Mouse (Mus musculus): Measurements from ENCODE around the gene Col25a1.
A peak's percentile ranks its signal among the peaks of the same experiment; 100 is the strongest.

The Col25a1 gene

DNA sequence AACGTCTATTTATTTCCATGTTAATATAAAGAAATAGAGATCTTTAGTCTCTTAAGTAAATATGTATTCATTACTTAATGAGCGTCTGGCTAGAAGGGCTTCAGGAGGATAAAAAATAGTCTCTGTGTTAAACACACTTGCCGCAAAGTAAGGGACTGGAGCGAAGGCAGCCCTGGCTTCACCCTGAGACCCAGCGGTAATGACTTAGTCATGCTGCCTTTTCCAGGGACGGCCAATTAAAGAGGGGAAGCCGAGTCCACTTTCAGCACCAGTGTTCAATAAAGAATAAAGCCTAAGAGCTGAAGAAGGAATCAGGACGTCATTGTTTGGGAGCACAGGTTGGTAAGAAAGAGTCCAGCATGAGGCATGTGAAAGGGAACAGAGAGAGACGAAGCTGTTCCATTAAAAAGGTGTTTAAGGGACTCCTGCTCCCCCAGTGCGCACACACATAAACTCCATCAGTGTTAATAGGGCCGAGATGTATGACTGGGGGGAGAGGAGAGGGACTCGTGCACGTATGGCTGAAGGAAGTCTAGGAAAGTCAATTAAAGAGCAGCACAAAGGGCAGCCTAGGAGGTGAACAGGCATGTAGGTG, 30.1 kb downstream of the Col25a1 start:
- DNase-seq (ENCODE audit: low spot score in 2 of 2): no peak

DNA sequence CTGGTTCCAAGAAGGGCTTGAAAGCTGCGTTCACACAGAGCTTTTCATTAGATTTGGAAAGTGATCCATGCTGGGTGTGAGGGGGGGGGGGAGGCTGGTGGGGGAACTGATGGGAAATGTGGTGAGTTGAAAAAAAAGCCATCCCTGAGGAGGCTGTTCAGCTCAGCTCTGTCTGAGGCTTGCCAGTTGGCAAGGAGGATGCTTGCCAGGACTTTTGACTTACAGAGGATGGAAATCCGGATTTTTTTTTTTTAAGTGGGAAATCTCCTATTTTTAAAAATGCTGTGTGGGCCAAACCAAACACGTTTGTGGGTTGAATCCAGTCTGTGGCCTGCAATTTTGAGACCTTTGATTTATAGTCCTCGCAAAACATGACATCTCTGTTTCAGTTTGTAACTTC, 35.6 kb downstream of the Col25a1 start:
- no peak for DNase-seq (ENCODE audit: low spot score in 2 of 2)

DNA sequence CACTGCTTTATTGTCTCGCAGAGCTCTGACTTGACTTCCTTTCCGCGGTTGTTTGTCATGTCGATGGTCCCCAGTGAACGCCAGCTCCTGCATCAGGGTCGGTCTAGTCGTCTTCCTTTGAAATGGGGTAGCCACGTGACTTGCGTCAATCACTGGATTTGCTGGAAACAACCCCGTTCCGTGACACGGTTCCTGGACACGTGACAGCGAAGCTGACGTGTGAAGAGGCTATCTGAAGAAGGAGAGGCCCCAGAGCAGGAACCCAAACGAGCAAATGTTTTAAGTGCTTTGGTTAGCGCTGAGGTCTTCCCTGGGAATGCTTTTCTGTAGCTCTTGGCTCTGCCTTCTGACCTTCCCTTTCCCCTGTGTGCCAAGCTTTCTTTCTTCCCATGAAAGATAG, 41.5 kb downstream of the Col25a1 start:
- DNase-seq (ENCODE audit: low spot score in 2 of 2): no peak

DNA sequence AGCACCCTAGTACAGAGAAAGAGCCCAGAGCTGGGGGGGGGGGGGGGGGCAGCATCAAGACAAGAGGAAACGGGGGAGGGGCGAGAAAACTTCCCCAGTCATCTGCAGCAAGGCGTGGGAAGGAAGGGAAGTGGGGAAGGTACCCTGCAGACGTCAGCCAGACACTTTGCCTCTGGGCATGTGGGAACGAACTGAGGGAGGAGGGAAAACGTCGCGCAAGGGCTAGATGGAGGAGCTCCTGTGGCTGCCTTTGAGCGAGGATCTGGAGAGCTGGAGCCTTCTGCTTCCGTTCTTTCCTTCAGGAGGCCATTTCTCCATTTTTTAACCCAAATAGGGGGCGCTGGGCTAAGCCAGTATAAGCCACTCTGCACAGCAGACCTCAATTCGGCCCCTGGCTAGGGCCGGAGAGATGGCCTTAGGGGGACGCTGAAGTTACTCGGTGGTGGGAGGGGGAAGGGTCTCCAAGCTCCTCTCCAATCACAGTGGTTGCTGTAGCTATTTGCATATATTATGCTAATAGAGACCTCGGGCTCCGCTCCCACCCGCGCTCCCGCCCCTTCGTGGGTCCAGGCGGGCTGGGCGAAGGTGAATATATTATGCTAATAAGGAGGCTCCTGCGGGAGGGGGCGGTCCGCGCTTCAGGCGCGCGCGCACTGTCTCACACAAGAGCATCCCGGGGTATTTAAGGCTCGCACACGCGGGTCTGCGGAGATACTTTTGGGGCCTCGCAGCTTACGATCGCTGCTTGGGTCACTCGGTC, 49.1 kb downstream of the Col25a1 start:
- DNase-seq (ENCODE audit: low spot score in 2 of 2): peak; percentile 79 to 81

DNA sequence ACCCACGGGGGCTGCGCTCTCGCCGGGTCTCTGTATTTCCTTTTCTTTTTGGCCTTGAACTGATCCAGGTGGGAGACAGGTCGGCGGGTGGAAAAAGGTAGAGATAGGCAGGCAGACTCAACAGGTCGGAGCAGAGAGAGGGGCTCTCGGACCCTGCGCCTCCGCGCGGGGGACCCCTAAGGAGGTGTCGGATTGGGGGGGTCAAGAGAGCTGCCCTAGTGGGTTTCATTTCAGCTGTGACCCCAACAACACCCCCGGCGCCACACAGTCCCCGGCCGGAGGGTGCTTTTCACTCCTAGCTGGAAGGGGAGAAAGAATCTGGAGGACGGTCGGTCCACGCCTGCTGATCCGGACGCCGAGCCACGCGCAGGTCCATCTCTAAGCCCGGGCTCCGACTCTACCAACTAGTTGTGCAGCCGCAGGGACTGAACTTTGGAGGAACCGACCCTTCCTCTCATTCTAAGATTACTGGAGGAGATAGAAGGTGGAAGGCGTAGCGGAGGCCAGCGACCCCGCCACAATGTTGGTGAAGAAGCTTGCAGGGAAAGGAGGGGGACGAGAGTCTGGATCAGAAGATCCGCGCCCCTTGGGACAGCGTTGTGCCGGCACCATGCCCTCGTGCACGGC, 49.8 kb downstream of the Col25a1 start:
- peak; percentile 15 to 26 for DNase-seq (ENCODE audit: low spot score in 2 of 2)

DNA sequence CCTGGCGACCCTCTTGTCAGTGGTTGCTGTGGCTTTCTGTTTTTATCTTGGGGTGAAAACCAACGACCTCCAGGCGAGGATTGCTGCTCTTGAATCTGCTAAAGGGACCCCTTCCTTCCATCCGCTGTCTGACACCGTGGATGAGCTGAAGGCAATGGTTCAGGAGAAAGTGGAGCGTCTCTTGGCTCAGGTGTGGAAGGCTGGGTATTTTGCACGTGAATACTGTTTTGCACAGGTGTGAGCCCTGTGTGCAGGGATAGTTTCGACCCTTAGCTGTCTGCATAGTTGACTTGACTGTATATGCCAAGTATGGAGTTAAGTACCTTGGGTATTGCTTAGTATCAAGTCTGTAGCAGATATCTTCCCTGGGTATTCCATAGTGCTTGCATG, 50.3 kb downstream of the Col25a1 start:
- DNase-seq (ENCODE audit: low spot score in 2 of 2): peak in 1 of 2 experiments; percentile 11

DNA sequence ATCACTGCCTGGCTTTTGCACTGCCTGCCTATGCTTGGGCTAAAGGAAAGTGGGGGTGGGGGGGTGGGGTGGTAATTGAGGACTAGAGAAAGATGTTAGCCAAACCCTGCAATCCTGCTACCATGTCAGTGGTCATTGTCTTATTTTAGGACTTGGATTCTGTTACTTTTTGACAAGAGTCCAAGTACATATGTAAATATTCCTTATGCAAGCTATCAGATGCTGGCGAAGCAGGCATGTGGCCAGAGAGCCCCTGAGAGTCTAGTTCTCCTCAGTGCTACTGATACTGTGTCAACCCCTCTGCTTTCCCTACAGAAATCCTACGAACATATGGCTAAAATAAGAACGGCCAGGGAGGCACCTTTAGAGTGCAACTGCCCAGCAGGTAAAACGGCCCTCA, 51.1 kb downstream of the Col25a1 start:
- DNase-seq (ENCODE audit: low spot score in 2 of 2): no peak

DNA sequence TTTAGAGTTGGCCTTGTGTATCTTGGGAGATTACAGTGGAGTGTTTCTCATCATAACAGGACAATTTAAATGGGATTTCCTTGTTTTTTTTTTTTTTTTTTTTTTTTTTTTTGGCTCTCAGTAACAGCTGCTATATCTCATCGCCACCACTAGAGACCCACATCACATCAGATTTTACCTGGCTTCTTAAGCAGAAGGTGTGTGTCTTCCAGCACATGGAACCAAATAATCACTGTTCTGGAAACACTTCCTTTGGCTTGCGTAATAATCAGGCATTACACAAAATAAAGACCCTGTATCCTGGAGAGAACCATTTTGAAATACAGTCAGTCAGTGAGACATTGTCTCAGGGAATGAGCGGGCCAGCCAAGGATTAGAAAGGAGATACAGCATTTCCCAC, 53.8 kb downstream of the Col25a1 start:
- no peak for DNase-seq (ENCODE audit: low spot score in 2 of 2)

DNA sequence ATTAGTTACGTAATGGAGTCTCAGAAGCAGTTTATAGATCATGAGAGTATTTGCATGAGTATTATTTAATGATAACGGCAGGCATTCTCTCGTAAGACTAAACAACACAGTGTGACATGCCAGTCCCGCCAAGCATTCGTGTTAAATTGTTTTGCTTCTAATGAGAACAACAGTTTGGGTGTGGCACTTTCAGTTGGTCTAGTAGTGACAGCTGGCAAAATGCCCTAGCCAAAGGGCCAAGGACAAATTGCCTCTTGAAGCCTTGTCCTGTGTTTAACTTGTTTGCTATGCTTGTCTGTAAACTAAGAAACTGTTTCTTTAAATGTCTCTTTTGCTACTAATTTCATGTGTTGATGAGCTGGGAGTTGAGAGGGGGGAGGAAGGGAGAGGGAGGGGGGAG, 56.3 kb downstream of the Col25a1 start:
- no peak for DNase-seq (ENCODE audit: low spot score in 2 of 2)

DNA sequence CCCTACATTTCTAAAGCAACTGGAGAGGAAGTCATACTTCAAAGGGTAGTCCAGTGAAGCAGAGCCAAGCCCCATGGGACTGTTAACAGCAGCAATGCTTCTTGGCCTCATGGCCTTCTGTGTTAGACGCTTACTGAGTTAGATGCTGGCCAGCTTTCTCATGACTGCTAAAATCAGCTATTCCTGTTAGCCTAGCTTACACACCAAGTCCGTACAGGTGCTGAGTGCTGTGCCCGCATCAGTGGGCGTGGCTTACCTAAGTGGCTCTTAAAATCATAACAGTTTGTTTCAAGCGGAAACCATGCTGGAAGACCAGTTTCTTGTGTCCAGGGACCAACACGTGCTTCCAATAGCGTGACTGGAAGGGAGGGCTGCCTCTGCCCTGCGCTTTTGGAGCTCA, 62.1 kb downstream of the Col25a1 start:
- no peak for DNase-seq (ENCODE audit: low spot score in 2 of 2)

DNA sequence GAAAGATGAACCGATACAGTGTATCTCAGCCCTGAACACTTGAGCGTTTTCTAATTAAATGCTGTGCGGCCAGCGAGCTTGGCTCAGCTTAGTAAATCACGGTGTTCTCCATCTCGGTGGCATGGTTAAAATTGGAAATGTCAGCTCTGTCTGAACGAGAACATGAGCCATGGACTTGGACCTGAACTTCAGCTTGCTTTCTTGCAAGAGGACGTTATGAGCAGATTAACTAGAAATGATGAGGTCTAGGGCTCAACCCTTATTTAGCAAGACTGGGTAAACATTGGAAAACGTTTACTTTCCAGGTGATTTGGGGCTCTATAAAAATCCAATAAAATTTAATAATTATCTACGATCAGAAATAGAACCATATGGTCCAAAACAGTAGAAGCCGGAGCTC, 83.3 kb downstream of the Col25a1 start:
- no peak for DNase-seq (ENCODE audit: low spot score in 2 of 2)

DNA sequence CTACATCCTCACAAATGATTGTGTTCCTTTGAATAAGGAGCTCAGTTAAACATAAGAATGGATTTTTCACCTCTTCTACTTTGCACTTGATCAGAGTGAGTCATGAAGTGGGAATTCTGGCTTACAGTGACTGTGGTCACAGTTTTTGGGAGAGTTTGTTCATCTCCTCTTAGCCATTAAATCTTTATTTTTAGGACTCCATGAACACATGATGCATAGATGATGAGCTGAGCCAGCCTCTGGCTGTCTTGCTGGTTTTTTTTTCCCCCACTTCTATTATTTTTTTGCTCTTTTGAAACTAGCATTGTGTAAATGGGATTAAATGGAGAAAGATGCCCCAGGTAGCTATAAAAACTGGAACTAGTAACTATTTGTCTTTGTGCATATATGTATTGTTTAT, 84.8 kb downstream of the Col25a1 start:
- no peak for DNase-seq (ENCODE audit: low spot score in 2 of 2)

DNA sequence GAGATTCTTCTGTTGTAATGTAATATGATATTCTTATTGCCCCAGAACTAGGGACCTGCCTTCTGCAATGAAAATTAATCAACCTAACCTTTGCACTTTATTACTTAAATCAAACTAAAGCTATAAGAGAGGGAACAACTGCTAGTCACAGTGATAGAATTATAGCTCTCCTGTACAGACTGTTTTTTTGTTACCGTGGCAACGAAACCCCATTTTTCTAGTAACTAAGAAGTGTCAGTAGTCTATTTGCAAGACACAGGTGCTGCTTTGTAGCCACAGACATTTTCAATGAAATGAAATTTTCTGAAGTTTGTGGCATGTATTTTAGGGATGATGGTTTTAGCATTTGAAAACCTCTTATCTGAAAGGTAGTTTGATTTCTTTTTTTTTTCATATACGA, 85.3 kb downstream of the Col25a1 start:
- DNase-seq (ENCODE audit: low spot score in 2 of 2): no peak

DNA sequence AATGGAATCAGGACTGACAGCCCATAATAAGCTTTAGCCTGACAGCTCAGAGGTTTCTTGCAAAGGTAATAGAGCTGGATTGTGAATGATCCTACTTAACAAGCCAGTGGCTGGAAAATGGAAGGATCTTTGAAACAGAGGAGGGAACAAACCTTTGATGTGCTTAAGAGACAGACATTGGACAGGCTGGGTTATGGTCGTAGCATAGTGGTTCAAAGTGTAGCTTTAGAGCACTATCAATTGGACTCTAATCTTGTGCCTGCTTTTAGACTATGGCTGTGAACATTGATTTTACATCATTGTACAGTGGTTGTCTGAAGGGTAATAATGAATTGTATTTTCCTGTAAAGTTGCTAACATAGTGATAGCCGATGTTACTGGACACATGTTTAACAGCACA, 86.4 kb downstream of the Col25a1 start:
- DNase-seq (ENCODE audit: low spot score in 2 of 2): no peak

DNA sequence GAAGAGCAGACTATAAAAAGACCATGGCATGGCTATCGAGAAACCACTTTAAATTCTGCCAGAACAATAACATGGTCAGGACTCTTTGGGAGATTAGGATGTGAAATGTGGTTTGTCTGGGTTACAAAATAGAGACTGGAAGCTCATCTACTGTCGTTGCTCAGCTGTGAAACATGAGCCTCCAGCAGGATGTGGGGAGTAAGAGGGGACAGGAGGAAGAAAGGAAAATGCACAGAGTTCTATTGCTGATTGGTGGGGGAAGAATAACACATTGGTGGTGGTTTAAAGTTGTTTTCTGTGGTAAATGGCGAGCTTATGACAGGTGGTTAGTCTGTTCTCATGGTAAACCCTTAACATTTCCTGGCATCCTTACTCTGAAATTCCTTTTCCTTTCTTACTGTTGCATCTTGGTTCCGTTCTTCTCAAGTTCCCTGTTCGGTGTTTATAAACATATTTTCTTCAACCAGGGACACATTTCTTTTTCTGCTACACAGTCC, 87.0 kb downstream of the Col25a1 start:
- no peak for DNase-seq (ENCODE audit: low spot score in 2 of 2)

DNA sequence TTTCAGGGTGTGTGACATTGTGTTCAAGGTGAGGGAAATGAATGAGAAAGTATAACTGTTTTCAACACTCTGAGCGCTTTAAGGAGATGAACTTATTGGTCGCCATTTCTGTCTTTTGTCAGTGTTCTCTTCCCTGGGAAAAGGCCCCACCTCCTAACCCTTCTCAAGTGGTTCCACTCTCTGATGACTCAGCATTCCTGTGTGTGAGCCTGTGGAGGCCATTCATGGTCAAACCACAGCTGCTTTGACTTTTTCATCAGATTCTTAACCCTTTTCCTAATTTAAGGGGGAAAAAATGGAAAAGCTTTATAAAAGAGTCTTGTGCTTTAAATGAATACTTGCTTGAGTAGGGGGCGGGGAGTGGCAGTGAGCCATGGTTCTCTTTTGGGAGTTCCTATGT, 89.5 kb downstream of the Col25a1 start:
- no peak for DNase-seq (ENCODE audit: low spot score in 2 of 2)

DNA sequence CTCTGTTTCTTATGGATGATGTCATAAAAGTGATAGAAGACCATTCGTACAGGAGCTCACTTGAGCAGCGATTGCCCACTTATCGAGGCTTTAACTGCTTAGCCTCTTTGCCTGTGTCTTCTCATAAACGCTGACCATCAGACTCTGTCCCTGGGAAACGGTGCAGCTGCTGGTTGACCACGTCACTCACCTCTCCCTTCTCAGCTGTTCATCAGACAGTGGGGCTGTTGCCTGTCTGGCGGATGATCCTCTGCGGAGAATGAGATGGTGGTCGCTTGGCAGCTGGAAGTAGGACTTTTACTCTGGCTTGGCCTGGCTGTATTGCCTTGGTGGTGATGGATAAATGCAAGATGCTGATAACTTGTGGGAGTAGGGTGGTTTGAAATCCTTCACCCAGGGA, 96.9 kb downstream of the Col25a1 start:
- DNase-seq (ENCODE audit: low spot score in 2 of 2): no peak

DNA sequence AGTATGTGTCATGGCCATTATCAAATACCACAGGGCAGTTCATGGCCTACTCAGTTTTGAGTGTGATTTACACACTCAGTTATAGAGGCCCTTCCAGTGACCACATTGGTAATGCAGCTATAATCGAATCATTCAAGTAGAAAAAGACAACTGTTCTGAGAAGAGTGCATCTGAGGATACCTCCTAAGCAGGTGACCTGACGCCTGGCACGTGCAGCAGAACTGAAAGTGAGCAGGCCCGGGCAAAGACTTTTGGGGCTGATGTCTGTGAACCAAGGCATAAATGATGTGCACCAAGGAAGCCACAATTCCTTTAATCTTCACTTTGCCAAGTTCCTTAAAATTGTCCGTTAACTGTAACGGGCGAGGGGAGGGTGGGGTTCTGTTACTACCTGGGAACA, 101.6 kb downstream of the Col25a1 start:
- DNase-seq (ENCODE audit: low spot score in 2 of 2): no peak

DNA sequence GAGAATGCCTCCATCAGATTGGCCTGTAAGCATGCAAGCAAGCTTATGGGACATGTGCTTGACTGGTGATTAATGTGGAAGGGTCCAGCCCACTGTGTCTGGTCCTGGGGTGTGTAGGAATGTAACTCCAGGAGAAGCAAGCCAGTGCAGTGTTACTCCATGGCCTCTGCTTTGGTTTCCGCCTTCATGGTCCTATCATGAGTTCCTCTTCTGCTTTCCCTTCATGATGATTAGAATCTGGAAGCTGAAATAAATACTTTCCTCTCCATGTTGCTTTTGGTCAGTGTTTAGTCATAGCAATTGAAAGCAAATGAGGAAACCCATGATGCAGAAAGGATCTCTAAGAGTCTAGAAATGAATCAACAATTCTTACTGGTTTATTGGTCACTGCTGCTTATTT, 103.9 kb downstream of the Col25a1 start:
- no peak for DNase-seq (ENCODE audit: low spot score in 2 of 2)

DNA sequence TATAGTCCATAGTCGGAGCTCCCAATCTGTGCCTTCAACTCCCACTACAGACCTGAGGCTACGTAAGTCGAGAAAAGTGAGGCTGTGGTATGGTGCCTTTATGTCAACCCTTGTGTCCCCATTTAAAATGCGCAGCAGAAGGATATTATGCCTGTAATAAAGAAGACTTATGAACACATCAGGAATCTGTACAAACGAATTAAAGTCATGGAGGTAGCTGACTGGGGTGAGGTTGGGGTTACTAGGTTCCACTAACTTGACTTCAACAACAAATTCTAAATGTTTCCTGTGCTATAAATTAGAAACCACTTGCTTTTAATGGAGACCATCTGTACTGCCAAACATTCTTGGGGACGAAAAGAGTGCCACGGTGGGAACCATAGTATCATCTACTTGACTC, 104.8 kb downstream of the Col25a1 start:
- no peak for DNase-seq (ENCODE audit: low spot score in 2 of 2)

DNA sequence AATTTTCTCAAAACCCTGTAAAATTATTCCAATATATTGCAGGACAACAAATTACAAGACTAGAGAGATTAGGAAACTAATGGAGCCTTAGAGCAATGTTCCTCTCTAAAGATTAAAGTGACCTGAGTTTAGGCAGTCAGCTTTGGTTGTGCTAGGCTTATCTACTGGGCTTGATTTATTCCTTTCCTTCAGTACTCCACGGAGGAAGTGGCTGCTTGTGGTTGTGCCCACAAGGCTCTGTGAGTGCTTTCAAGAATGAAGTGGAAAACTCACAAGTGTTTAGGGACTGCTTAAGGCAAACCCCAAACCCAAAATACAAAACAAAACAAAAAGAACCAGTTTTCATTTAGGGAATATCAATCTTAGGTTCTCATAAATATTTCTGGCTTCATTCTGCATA, 106.6 kb downstream of the Col25a1 start:
- no peak for DNase-seq (ENCODE audit: low spot score in 2 of 2)

DNA sequence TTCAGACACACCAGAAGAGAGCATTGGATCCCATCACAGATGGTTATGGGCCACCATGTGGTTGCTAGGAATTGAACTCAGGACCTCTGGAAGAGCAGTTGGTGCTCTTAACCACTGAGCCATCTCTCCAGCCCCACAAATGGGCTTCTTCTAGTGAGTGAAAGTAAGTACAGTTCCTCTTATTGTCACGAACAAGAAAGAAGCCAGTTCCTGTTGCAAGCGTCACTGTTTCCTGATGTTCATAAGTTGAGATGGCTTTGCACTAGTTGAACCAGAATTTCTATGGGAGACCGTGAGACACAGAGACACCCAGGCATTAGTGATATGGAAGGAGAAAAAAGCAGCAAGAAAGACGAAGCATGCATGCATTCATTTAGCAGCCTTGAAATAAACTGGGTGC, 110.6 kb downstream of the Col25a1 start:
- DNase-seq (ENCODE audit: low spot score in 2 of 2): no peak

DNA sequence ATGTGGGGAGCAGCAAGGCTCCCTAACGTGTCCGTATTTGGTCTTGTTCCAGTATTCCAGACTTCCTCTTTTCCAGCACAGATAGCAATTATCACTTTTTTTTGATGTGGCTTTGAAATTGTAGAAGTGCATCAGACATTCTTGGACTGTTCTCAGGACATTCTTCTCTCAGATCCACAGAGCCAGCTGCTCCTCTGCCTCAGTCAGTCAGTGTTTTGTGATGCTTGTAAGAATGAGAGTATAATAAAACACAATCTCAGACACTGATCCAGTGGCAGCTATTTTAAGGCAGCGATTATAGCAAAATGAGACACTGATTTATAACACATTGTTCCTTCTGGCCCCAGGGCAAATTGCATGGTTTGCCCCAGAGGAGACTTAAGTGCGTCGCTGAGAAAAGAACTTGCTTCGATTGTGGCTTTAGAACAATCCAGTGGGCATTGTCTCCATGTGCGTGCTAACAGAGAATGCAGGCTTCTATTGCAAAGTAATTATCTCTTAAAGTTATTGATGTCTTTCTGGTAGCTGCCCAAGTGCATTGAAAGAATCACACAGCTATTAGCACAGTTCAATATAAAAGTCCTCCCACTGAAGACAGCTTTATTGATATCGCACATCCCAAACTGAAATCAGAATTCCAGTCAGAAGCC, 111.5 kb downstream of the Col25a1 start:
- no peak for DNase-seq (ENCODE audit: low spot score in 2 of 2)
